Mouse (Mus musculus) C2C12 (cell line): ENCODE results near the gene Lyrm1.

Experiments
- CEBPB ChIP-seq: IDR thresholded peaks from one replicate; pipeline ENCODE4 v1.6.1; 2011; ENCODE audit warnings: low read depth, mild to moderate bottlenecking, control low read depth, moderate library complexity
- CTCF ChIP-seq: IDR thresholded peaks from one replicate; pipeline ENCODE4 v1.5.1; 2011; ENCODE audit not compliant: control insufficient read depth, insufficient read depth, insufficient read length
- MAX ChIP-seq: IDR thresholded peaks from one replicate; pipeline ENCODE4 v1.6.1; 2011; ENCODE audit warnings: mild to moderate bottlenecking, control low read depth
- MYOD1 ChIP-seq: IDR thresholded peaks from one replicate; pipeline ENCODE4 v1.6.1; 2011; ENCODE audit warnings: low read depth; ENCODE audit not compliant: control insufficient read depth, insufficient read length
- MYOG ChIP-seq: IDR thresholded peaks from one replicate; pipeline ENCODE4 v1.6.1; 2011; ENCODE audit not compliant: control insufficient read depth, insufficient read length; ENCODE audit errors: extremely low read depth
- USF1 ChIP-seq: IDR thresholded peaks from one replicate; pipeline ENCODE4 v1.6.1; 2011; ENCODE audit warnings: low read depth, mild to moderate bottlenecking, control low read depth, moderate library complexity

GRCm38 (mm10) chr7:119977574-119977973, 81.9 kb downstream of the Lyrm1 start:
- no peak for TF ChIP-seq USF1
- TF ChIP-seq MAX = no peak
- no peak for TF ChIP-seq CTCF
- no peak for TF ChIP-seq CEBPB
- TF ChIP-seq MYOD1 = no peak
- no peak for TF ChIP-seq MYOG
